Mouse (Mus musculus) olfactory bulb, adult 2 months (tissue): ENCODE measurements around the gene Ern1. TPM values are rescaled to one million over a fixed set of nuclear protein-coding genes. Genes with fewer than 3 reads are reported as not detected.

Experiments
- H3K27ac ChIP-seq: fragments of 200-500 bp; 2 replicates; pipeline ENCODE4 v1.5.1; 2012; ENCODE audit warnings: low read depth, low read length; ENCODE audit not compliant: insufficient read depth
- H3K4me1 ChIP-seq: fragments of 200-500 bp; 2 replicates; pipeline ENCODE4 v1.6.1; 2012; ENCODE audit warnings: low read length; ENCODE audit not compliant: control insufficient read depth, insufficient read depth
- H3K4me3 ChIP-seq: fragments of 200-500 bp; 2 replicates; pipeline ENCODE4 v1.5.1; 2012; ENCODE audit warnings: mild to moderate bottlenecking, low read depth, low read length, moderate library complexity; ENCODE audit not compliant: insufficient read depth
- CTCF ChIP-seq: fragments of 200-500 bp; IDR thresholded peaks from 2 replicates; pipeline ENCODE4 v1.5.1; 2012; ENCODE audit warnings: low read depth, mild to moderate bottlenecking, low read length, moderate library complexity; ENCODE audit not compliant: insufficient read depth
- POLR2A ChIP-seq: fragments of 200-500 bp; IDR thresholded peaks from 2 replicates; pipeline ENCODE4 v1.6.1; 2012; ENCODE audit warnings: mild to moderate bottlenecking, low read depth, low read length, moderate library complexity; ENCODE audit not compliant: insufficient read depth
- WGBS: fragments of 180-500 bp; shearing (Covaris S2); methylation state at CpG from one replicate; pipeline ENCODE4 v1.1.7; 2018; 5-methylcytosine and 5-hydroxymethylcytosine counted together
- polyA plus RNA-seq: library from polyadenylated mRNA; stranded (reverse); fragments of >200 nt; gene quantifications from 2 replicates; pipeline ENCODE4 v1.2.4, GENCODE M21; 2012; ENCODE audit warnings: low replicate concordance; ENCODE audit not compliant: missing spikeins, insufficient read depth, insufficient read length

The Ern1 gene
- polyA plus RNA-seq, 1 experiment, result not detected

DNA sequence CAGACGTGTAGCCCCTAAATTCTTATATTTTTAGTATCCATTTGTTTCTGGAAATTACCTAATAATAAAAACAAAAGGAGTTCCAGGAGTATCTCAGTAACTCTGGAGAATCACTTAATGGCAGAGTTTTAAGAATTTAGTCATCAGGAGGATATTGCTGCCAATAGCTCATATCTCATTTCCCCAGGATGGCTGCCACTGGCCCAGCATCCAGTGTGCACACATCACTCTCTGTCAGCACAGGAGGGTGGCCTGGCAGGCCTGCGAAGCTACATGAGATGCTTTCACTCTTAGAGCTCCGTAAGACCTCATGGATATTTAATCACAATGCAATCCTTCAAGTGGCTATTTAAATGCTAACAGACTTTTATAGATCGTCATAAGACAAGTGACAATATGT, 34.0 kb upstream of the Ern1 start:
- TF ChIP-seq CTCF (no peak), POLR2A (no peak)
- Histone ChIP-seq H3K4me3 (no peak overlapping the region), H3K27ac (no peak overlapping the region), H3K4me1 (peaks cover 11% of the 10 kb centered on the region)
- WGBS, result 57% methylated on average over 4 of the region's 4 CpGs

DNA sequence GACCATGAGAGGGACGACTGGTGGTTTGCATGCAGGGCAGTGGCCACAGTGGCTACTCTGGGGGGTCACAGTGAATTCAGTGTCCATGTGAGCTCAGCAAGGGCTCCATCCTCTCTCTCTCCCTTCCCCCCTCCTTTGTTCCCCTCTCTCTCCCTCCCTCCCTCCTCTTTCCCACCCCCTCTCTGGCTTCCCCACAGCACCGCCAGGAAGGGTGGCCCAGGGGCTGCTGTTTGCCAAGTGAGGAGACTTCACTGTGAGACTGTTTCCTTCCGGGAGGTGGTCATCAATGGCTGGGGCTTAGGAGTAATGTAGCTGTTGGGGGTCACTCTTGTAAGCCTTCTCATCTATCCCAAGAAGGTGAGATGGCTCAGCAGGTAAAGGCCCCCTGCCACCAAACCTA, 32.8 kb upstream of the Ern1 start:
- Histone ChIP-seq H3K4me1 (peaks cover 11% of the 10 kb centered on the region), H3K27ac (no peak overlapping the region), H3K4me3 (no peak overlapping the region)
- 33% methylated on average over 3 of the region's 3 CpGs for WGBS
- TF ChIP-seq CTCF (no peak), POLR2A (no peak)

DNA sequence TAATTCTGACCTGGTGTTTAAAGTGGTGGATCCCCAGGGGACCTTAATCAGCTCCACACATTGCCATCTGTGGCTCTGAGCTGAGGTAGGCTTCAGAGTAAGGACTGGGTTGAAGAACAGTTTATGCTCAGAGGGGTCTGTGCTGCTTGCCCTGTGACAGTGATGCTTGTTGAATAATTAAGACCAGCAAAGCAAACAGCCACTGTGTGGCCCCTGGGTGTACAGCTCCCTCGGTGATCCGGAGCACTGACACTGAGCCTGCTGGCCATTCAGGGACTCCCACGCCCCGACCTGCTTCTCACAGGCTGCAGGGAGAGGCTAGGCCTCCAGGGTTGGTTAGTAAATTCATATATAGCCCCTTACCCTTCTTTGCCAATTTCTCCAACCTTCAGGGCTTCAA, 31.9 kb upstream of the Ern1 start:
- 72% methylated on average over 4 of the region's 4 CpGs for WGBS
- Histone ChIP-seq H3K4me3 (no peak overlapping the region), H3K27ac (no peak overlapping the region), H3K4me1 (peaks cover 15% of the 10 kb centered on the region)
- TF ChIP-seq POLR2A, result no peak
- no peak for TF ChIP-seq CTCF

DNA sequence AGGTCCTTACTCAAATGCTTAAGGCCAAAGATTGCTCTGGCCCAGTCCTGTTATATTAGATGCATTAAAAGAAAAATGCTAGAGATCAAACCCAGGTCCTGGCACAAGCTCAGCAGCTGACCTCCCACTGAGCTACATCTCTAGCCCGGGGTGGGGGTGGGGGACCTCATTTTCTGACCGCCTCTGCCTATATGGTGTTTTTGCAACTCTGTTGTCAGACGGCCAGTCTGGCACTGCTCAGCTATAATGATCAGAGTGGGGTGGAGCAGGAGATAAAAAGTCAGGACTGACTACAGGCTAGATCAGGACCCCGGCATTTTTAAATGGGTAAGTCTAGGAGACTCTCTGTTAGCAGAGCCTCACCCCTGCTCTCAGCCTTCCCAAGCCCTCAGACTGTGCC, 30.7 kb upstream of the Ern1 start:
- Histone ChIP-seq H3K4me3 (no peak overlapping the region), H3K4me1 (peaks cover 17% of the 10 kb centered on the region), H3K27ac (no peak overlapping the region)
- TF ChIP-seq CTCF (no peak), POLR2A (no peak)
- WGBS, result 64% methylated on average over 4 of the region's 4 CpGs

DNA sequence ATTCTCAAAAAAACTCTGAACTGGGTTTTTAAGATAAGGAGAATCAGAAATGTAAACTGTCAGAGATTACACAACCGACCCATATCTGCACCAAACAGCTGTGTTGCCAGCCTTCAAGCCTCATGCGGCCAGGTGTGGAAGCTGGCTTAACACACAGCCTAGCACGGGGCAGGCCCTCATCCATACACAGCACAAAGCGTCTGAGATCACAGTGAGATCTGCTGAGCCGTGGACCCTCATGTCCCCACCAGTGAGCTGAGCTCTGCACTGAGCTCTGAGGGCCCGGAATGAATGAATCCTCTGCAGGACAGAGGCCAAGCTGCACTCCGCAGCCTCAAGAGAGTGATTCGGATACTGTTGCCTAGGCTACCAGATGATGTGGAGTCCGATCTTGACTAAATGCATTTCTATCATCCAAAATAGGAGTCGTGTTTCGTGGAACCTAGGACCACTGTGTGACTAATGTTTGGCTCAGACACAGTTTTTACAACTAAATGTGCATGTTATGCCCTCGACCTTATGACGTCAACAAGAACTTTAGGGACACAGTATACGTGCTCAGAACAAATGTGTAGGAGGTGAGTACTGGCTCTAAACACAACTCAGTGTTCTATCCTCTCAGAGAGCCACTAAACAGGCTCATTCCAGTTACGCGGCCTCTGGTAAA, 27.6 kb upstream of the Ern1 start:
- peaks cover 9% of the 10 kb centered on the region for H3K4me1 ChIP-seq
- H3K4me3 ChIP-seq, result no peak overlapping the region
- WGBS, result 50% methylated on average over 16 of the region's 16 CpGs
- TF ChIP-seq POLR2A, result no peak
- TF ChIP-seq CTCF, result no peak
- H3K27ac ChIP-seq, result no peak overlapping the region

DNA sequence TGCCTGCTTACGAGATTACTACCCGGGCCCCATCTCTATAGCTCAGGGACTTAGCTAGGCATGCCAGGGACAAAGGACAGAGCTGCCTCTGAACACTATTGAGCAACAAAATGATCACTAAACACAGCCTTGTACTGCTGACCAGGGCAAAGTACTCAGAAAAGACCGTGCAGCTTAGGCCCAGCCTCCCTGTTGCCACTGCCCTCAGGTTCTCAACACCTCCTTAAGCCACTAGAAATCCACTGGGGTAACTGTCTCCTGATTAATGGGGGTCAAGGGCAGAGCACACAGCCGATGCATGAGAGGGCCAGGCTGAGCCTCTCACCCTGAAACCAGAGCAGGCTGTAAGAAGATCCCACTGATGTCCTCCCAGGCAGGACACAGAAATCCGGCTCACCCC, 26.8 kb upstream of the Ern1 start:
- no peak overlapping the region for H3K4me3 ChIP-seq
- TF ChIP-seq CTCF (no peak), POLR2A (no peak)
- H3K27ac ChIP-seq, result no peak overlapping the region
- 73% methylated on average over 5 of the region's 5 CpGs for WGBS
- H3K4me1 ChIP-seq, result peaks cover 7% of the 10 kb centered on the region

DNA sequence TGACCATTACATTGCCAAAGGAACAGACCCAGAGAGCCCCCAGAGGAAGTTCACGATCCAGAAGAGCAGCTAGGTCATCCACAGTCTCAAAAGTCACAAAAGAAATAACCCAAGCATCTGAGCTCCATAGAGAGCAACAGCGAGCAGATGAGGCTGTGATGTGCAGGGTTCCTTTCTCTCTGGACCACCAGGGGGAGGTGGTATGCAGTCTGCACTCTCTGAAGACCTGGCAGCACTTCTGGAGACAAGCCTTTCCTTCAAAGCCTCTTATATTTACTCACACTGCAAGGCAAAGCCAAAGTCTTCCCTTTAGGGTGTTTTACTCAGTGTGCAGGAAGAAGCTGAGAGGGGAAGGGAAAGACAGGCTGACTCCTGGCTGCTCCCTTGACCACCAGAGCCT, 25.5 kb upstream of the Ern1 start:
- Histone ChIP-seq H3K27ac (no peak overlapping the region), H3K4me1 (peaks cover 7% of the 10 kb centered on the region), H3K4me3 (no peak overlapping the region)
- 39% methylated on average over 2 of the region's 2 CpGs for WGBS
- TF ChIP-seq CTCF, result no peak
- TF ChIP-seq POLR2A, result no peak

DNA sequence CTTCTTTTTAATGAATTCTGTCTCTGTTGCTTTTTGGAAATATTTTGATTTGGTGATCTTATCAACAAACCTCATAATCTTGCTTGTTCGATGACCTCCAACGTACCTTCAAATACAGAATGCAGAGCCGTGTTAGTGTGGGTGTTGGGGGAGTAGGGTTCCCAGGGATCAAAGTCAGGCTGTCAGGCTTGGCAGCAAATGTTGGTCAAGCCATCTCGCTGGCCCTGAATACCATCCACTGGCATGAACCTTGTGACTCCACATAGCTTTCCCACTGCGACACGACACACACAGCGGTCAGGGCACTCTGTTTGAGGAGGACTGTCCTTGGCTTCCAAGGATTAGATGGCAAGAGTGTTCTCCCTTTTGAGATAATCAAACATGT, 24.3 kb upstream of the Ern1 start:
- H3K27ac ChIP-seq, result no peak overlapping the region
- 95% methylated on average over 7 of the region's 7 CpGs for WGBS
- H3K4me1 ChIP-seq, result peaks cover 7% of the 10 kb centered on the region
- no peak overlapping the region for H3K4me3 ChIP-seq
- no peak for TF ChIP-seq POLR2A
- no peak for TF ChIP-seq CTCF

DNA sequence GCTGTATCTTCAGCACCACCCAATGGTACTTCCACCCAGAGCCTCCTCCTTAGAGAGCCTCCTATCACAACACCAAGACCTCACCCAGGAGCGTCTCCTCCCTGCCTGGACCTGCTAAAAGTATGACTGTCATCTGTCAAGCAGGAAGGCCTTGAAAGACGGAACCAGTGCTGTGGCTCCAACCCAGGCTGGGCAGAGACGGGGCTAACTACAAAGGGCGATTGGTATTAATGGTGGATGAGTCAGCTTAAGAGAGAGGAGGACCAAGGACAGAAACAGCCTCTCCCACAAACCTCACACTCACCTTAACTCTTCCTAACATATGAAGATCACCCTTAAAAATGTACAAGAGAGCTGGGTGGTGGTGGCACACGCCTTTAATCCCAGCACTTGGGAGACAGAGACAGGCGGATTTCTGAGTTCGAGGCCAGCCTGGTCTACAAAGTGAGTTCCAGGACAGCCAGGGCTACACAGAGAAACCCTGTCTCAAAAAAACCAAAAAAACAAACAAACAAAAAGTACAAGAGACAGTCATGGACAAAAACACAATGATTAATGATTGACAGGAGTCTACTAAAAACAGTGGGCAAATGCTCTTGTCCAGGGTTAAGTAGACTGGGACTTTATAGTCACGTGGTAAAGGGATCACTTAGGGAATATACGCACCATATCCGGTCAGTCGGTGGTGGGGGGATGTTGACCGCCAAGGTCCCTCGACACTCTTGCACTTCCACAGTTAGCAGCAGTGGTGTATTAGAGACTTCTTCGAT, 23.8 kb upstream of the Ern1 start:
- Histone ChIP-seq H3K4me3 (no peak overlapping the region), H3K4me1 (peaks cover 7% of the 10 kb centered on the region), H3K27ac (no peak overlapping the region)
- WGBS, result 87% methylated on average over 14 of the region's 14 CpGs
- TF ChIP-seq POLR2A, result no peak
- TF ChIP-seq CTCF, result no peak
